Mouse (Mus musculus): ENCODE results near the gene Sec22c.

The Sec22c gene

GRCm38 (mm10) chr9:121704646-121705625 lies at the start of gene Sec22c:
Gene Sec22c (minus strand): TSS chr9:121705490.
- in situ Hi-C loops (cut with MboI; ENCODE audit: unreplicated experiment in 2 of 2), result loop anchor here in 1 of 2 experiments (5.0 to 25.0 kb wide), 5 partner anchors 33 to 1782 kb away; partner anchors contain the start of genes 1110059G10Rik, Kif15, Limd1 and Pomgnt2

- in situ Hi-C loops (cut with MboI; ENCODE audit: unreplicated experiment in 2 of 2), result no loop called here
Measured at GRCm38 (mm10) chr9:121754624-121755023, 49.3 kb upstream of the Sec22c start.

GRCm38 (mm10) chr9:121752774-121753173 lies 47.5 kb upstream of the Sec22c start:
- in situ Hi-C loops (cut with MboI; ENCODE audit: unreplicated experiment in 2 of 2), result no loop called here

- in situ Hi-C loops (cut with MboI; ENCODE audit: unreplicated experiment in 2 of 2), result no loop called here
Measured at GRCm38 (mm10) chr9:121744051-121744450, 38.8 kb upstream of the Sec22c start.

GRCm38 (mm10) chr9:121741168-121741567 lies 35.9 kb upstream of the Sec22c start:
- in situ Hi-C loops (cut with MboI; ENCODE audit: unreplicated experiment in 2 of 2), result no loop called here

- in situ Hi-C loops (cut with MboI; ENCODE audit: unreplicated experiment in 2 of 2), result no loop called here
Measured at GRCm38 (mm10) chr9:121740490-121740889, 35.2 kb upstream of the Sec22c start.

GRCm38 (mm10) chr9:121719347-121720331 lies 14.3 kb upstream of the Sec22c start:
- in situ Hi-C loops (cut with MboI; ENCODE audit: unreplicated experiment in 2 of 2), result loop anchor here in 1 of 2 experiments (25.0 kb wide), 4 partner anchors 268 to 1768 kb away; partner anchors contain the start of genes 1110059G10Rik, Kif15, Limd1 and Pomgnt2

GRCm38 (mm10) chr9:121718792-121719318 lies 13.6 kb upstream of the Sec22c start, which contains the start of gene Nktr:
Gene Nktr (plus strand): TSS chr9:121719169.
- in situ Hi-C loops (cut with MboI; ENCODE audit: unreplicated experiment in 2 of 2), result loop anchor here in 1 of 2 experiments (25.0 kb wide), 4 partner anchors 268 to 1768 kb away; partner anchors contain the start of genes 1110059G10Rik, Kif15, Limd1 and Pomgnt2

GRCm38 (mm10) chr9:121718070-121718705 lies 12.9 kb upstream of the Sec22c start:
- in situ Hi-C loops (cut with MboI; ENCODE audit: unreplicated experiment in 2 of 2), result loop anchor here in 1 of 2 experiments (25.0 kb wide), 4 partner anchors 269 to 1769 kb away; partner anchors contain the start of genes 1110059G10Rik, Kif15, Limd1 and Pomgnt2

GRCm38 (mm10) chr9:121717048-121717447 lies 11.8 kb upstream of the Sec22c start:
- in situ Hi-C loops (cut with MboI; ENCODE audit: unreplicated experiment in 2 of 2), result loop anchor here in 1 of 2 experiments (25.0 kb wide), 4 partner anchors 270 to 1770 kb away; partner anchors contain the start of genes 1110059G10Rik, Kif15, Limd1 and Pomgnt2

GRCm38 (mm10) chr9:121710584-121710975 lies 5.3 kb upstream of the Sec22c start:
- in situ Hi-C loops (cut with MboI; ENCODE audit: unreplicated experiment in 2 of 2), result loop anchor here in 1 of 2 experiments (25.0 kb wide), 4 partner anchors 277 to 1777 kb away; partner anchors contain the start of genes 1110059G10Rik, Kif15, Limd1 and Pomgnt2

- in situ Hi-C loops (cut with MboI; ENCODE audit: unreplicated experiment in 2 of 2), result loop anchor here in 1 of 2 experiments (5.0 to 25.0 kb wide), 5 partner anchors 38 to 1777 kb away; partner anchors contain the start of genes 1110059G10Rik, Kif15, Limd1 and Pomgnt2
Measured at GRCm38 (mm10) chr9:121709898-121710583, 4.8 kb upstream of the Sec22c start, which contains the start of gene Ss18l2. Gene Ss18l2 (plus strand): TSS chr9:121710329.

- in situ Hi-C loops (cut with MboI; ENCODE audit: unreplicated experiment in 2 of 2), result loop anchor here in 1 of 2 experiments (5.0 to 25.0 kb wide), 5 partner anchors 36 to 1779 kb away; partner anchors contain the start of genes 1110059G10Rik, Kif15, Limd1 and Pomgnt2
Measured at GRCm38 (mm10) chr9:121708506-121709486, 3.5 kb upstream of the Sec22c start.

- in situ Hi-C loops (cut with MboI; ENCODE audit: unreplicated experiment in 2 of 2), result loop anchor here in 1 of 2 experiments (5.0 to 25.0 kb wide), 5 partner anchors 36 to 1780 kb away; partner anchors contain the start of genes 1110059G10Rik, Kif15, Limd1 and Pomgnt2
Measured at GRCm38 (mm10) chr9:121707801-121708200, 2.5 kb upstream of the Sec22c start.

GRCm38 (mm10) chr9:121706029-121706675 lies 862 bp upstream of the Sec22c start:
- in situ Hi-C loops (cut with MboI; ENCODE audit: unreplicated experiment in 2 of 2), result loop anchor here in 1 of 2 experiments (5.0 to 25.0 kb wide), 5 partner anchors 34 to 1781 kb away; partner anchors contain the start of genes 1110059G10Rik, Kif15, Limd1 and Pomgnt2

- in situ Hi-C loops (cut with MboI; ENCODE audit: unreplicated experiment in 2 of 2), result loop anchor here in 1 of 2 experiments (25.0 kb wide), 4 partner anchors 283 to 1783 kb away; partner anchors contain the start of genes 1110059G10Rik, Kif15, Limd1 and Pomgnt2
Measured at GRCm38 (mm10) chr9:121704261-121704645, 1.0 kb downstream of the Sec22c start.
